Mouse (Mus musculus) limb, embryonic 14.5 days (tissue): ENCODE measurements at regions not wholly inside any gene's neighbourhood (a gene's known extent, or its start where the extent isn't known, plus 50 kb on each side); places are given as distances from the start of the nearest gene placed in this dataset.

Experiments
- ATAC-seq: fragments of 200-750 bp; cut with Nextera tagmentation; 2 replicates; pipeline ENCODE4 v1.8.0; 2017; ENCODE audit warnings: low read depth, moderate number of reproducible peaks, moderate TSS enrichment; ENCODE audit not compliant: low FRiP score
- DNase-seq: peaks from one replicate; pipeline ENCODE4 v3.0.0-alpha.2; 2015; ENCODE audit warnings: low spot score
- H3K27ac ChIP-seq: fragments of 300-500 bp; sonication (generic); replicated peaks from 2 replicates; pipeline ENCODE4 v1.5.1; 2014; ENCODE audit warnings: low read depth, mild to moderate bottlenecking, low read length, moderate library complexity, mixed read lengths
- H3K27me3 ChIP-seq: fragments of 300-500 bp; sonication (generic); 2 replicates; pipeline ENCODE4 v1.6.1; 2014; ENCODE audit warnings: low read length, mixed read lengths; ENCODE audit not compliant: control insufficient read depth, insufficient read depth
- H3K36me3 ChIP-seq: fragments of 300-500 bp; sonication (generic); 2 replicates; pipeline ENCODE4 v1.6.1; 2014; ENCODE audit warnings: mild to moderate bottlenecking, low read length, moderate library complexity, mixed read lengths; ENCODE audit not compliant: control insufficient read depth, insufficient read depth
- H3K4me1 ChIP-seq: fragments of 300-500 bp; sonication (generic); 2 replicates; pipeline ENCODE4 v1.6.1; 2014; ENCODE audit warnings: antibody characterized with exemption, low read length, mixed read lengths; ENCODE audit not compliant: control insufficient read depth, insufficient read depth
- H3K4me2 ChIP-seq: fragments of 300-500 bp; sonication (generic); replicated peaks from 2 replicates; pipeline ENCODE4 v1.6.1; 2014; ENCODE audit warnings: low read depth, mild to moderate bottlenecking, low read length, moderate library complexity; ENCODE audit not compliant: severe bottlenecking
- H3K4me3 ChIP-seq: fragments of 300-500 bp; sonication (generic); replicated peaks from 2 replicates; pipeline ENCODE4 v1.5.1; 2014; ENCODE audit warnings: low read length
- H3K9ac ChIP-seq: fragments of 300-500 bp; sonication (generic); 2 replicates; pipeline ENCODE4 v1.6.1; 2014; ENCODE audit warnings: mild to moderate bottlenecking, low read depth, low read length, moderate library complexity; ENCODE audit not compliant: severe bottlenecking
- H3K9me3 ChIP-seq: fragments of 300-500 bp; sonication (generic); 2 replicates; pipeline ENCODE4 v1.6.1; 2016; ENCODE audit warnings: low read length; ENCODE audit not compliant: control insufficient read depth
- POLR2A ChIP-seq: fragments of 200-500 bp; IDR thresholded peaks from 2 replicates; pipeline ENCODE4 v1.8.0; 2012; ENCODE audit warnings: inconsistent platforms, mild to moderate bottlenecking, moderate library complexity, borderline replicate concordance; ENCODE audit not compliant: insufficient read depth, insufficient read length; ENCODE audit errors: extremely low read depth
- WGBS: fragments of 180-500 bp; shearing (Covaris S2); extraction: QIAGEN DNeasy Blood & Tissue Kit; methylation state at CpG from one replicate; pipeline ENCODE4 v1.1.7; 2014; 5-methylcytosine and 5-hydroxymethylcytosine counted together

- H3K36me3 ChIP-seq, result no peaks in the 10 kb centered on the region
- H3K4me3 ChIP-seq, result no peak overlapping the region
- H3K9ac ChIP-seq, result no peak overlapping the region
- no peaks in the 10 kb centered on the region for H3K27me3 ChIP-seq
- H3K9me3 ChIP-seq, result no peaks in the 10 kb centered on the region
- no peak for TF ChIP-seq POLR2A
- 39% methylated on average over 5 of the region's 5 CpGs for WGBS
- ATAC-seq (no peak), DNase-seq (no peak)
- H3K4me1 ChIP-seq, result peaks cover 5% of the 10 kb centered on the region
- no peak overlapping the region for H3K27ac ChIP-seq
- no peak overlapping the region for H3K4me2 ChIP-seq
These were observed 1224.6 kb upstream of the A1bg start for GRCm38 (mm10) chr15:62147343-62147953.

- Histone ChIP-seq H3K4me1 (peaks cover 5% of the 10 kb centered on the region), H3K9me3 (no peaks in the 10 kb centered on the region), H3K27ac (no peak overlapping the region), H3K9ac (no peak overlapping the region), H3K27me3 (no peaks in the 10 kb centered on the region), H3K4me2 (no peak overlapping the region), H3K36me3 (no peaks in the 10 kb centered on the region), H3K4me3 (no peak overlapping the region)
- ATAC-seq (no peak), DNase-seq (no peak)
- WGBS, result 85% methylated on average over 4 of the region's 4 CpGs
- TF ChIP-seq POLR2A, result no peak
These were observed 1223.0 kb upstream of the A1bg start for GRCm38 (mm10) chr15:62145643-62146285.

GRCm38 (mm10) chr15:62144776-62145564, 1222.2 kb upstream of the A1bg start:
- 89% methylated on average over 10 of the region's 10 CpGs for WGBS

GRCm38 (mm10) chr15:62139859-62140258, 1217.0 kb upstream of the A1bg start:
- no peak for TF ChIP-seq POLR2A
- no peaks in the 10 kb centered on the region for H3K9me3 ChIP-seq
- H3K4me1 ChIP-seq, result 0 out of 2 replicates have a peak, but pooled peaks cover 4% of the 10 kb centered on the region

More at GRCm38 (mm10) chr15:62144776-62145564, 1222.2 kb upstream of the A1bg start:
- H3K9me3 ChIP-seq, result no peaks in the 10 kb centered on the region
- peaks cover 3% of the 10 kb centered on the region; the same call in 1 of the 2 replicates for H3K4me1 ChIP-seq
- no peak overlapping the region for H3K9ac ChIP-seq
- no peak for ATAC-seq
- no peaks in the 10 kb centered on the region for H3K27me3 ChIP-seq
- DNase-seq, result no peak
- no peak overlapping the region for H3K4me3 ChIP-seq
- TF ChIP-seq POLR2A, result no peak
- H3K27ac ChIP-seq, result no peak overlapping the region
- no peak overlapping the region for H3K4me2 ChIP-seq
- no peaks in the 10 kb centered on the region for H3K36me3 ChIP-seq

GRCm38 (mm10) chr15:62139192-62139591, 1216.4 kb upstream of the A1bg start:
- Histone ChIP-seq H3K4me1 (0 out of 2 replicates have a peak, but pooled peaks cover 4% of the 10 kb centered on the region), H3K4me3 (no peak overlapping the region), H3K9me3 (no peaks in the 10 kb centered on the region), H3K27me3 (no peaks in the 10 kb centered on the region), H3K4me2 (no peak overlapping the region), H3K9ac (no peak overlapping the region), H3K27ac (no peak overlapping the region), H3K36me3 (no peaks in the 10 kb centered on the region)
- ATAC-seq, result no peak
- no peak for TF ChIP-seq POLR2A
- no peak for DNase-seq
- WGBS, result 39% methylated on average over 5 of the region's 5 CpGs

More at GRCm38 (mm10) chr15:62139859-62140258, 1217.0 kb upstream of the A1bg start:
- ATAC-seq (no peak), DNase-seq (peak; percentile 30)
- no peak overlapping the region for H3K9ac ChIP-seq
- 47% methylated on average over 4 of the region's 4 CpGs for WGBS
- H3K4me2 ChIP-seq, result no peak overlapping the region
- H3K27ac ChIP-seq, result no peak overlapping the region
- H3K4me3 ChIP-seq, result no peak overlapping the region
- no peaks in the 10 kb centered on the region for H3K36me3 ChIP-seq
- no peaks in the 10 kb centered on the region for H3K27me3 ChIP-seq
